Mouse (Mus musculus) kidney, adult 18-20 months (tissue): ENCODE measurements at regions not wholly inside any gene's neighbourhood (a gene's known extent, or its start where the extent isn't known, plus 50 kb on each side); places are given as distances from the start of the nearest gene placed in this dataset.

Experiments used
- DNase-seq: peaks from one replicate; pipeline ENCODE4 v3.0.0; 2021

DNA sequence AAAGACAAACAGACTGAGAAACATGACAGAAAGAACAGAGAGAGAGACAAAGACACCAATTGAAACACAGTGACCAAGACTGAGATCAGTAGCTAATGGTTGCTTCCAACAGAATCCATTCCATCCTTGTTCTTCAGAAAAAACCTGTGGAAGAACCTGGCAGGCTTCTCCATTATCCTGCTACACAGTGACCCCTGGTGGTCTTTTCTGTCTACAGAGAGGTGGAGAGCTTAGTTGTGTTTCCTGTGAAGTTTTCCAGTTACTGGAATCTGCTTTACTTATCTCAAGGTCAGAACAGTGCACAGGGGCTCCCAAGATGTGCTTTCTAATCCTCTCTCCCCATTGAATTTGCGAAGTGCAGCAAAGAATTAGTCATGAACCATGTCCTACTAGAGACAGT, 339.1 kb upstream of the Msl3l2 start:
- DNase-seq, result peak; percentile 11

DNA sequence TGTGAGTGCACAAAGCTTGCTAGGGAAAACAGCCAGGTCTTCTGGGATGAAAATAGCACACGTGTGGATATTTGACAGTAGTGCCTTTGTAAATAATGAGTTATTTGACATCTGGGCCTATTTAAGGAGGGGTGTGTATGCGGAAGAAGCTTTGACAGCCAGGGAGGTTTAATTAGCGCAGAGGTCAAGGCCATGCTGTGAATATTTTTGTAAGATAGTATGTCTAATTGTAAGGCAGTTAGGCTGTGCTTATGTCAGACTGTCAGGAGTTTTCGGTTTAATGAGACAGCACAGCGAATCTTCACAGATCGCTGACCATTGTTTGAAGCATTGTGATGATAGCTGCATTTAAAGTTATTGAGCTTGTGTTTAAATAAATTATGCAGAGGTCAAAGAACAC, 337.1 kb upstream of the Msl3l2 start:
- no peak for DNase-seq

DNA sequence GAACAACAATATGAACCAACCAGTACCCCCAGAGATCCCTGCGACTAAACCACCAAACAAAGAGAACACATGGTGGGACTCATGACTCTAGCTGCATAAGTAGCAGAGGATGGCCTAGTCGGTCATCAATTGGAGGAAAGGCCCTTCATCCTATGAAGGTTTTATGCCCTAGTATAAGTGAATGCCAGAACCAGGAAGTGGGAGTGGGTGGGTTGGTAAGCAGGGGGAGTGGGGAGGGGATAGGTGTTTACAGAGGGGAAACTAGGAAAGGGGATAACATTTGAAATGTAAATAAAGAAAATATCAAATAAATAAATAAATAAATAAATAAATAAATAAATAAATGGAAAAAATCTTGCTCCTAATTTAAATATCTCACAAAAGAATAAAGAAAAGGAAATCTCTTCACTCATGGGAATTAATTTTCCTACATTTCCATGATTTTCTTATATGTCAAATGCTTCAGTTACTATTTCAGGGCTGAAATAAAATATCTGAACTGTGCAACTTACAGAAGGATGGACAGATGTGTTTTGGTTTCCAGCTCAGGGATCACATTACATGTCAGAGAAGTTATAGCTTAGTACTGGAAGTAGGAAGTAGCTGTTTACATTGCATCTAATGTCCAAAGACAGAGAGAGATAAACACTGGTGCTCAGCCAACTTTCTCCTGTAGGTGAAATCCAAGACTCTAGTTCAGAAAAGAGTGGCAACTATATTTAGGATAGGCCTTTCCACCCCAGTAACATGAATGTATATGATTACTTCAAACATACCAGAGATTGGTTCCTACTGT, 323.8 kb upstream of the Msl3l2 start:
- no peak for DNase-seq

DNA sequence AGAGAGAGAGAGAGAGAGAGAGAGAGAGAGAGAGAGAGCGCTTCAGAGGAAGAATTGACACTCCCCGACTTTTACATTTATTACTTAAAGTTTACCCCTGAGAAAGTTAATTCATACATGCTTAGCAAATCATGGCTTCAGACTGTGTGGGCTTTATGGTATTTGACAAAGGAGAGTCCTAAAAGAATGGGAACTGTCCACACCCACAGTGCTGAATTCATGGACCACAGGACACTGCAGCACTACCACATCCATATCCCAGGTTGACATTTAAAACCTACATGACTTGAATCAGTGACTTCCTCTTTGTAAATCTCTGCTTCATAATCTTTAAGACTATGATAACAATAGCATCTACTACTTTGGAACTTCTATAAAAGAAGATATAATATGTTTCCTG, 292.8 kb upstream of the Msl3l2 start:
- no peak for DNase-seq

DNA sequence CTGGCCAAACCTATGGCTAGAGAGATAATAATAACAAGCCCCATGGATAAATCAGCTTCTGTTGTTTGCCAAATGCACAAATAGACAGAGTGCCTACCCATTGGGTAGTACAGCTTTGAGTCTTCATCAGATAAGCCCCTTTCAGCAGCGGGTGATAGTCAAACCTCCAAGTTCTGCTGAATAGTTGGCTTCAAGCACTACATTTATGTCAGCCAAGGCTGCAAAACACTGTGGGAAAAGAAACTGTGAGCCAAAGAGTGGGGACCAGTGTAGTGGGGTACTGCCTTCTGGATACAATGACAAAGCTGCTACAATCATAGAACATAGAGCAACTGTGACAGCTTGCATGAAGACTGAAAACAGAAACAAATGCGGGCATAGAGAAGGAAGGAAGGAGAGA, 255.4 kb upstream of the Msl3l2 start:
- DNase-seq, result no peak

DNA sequence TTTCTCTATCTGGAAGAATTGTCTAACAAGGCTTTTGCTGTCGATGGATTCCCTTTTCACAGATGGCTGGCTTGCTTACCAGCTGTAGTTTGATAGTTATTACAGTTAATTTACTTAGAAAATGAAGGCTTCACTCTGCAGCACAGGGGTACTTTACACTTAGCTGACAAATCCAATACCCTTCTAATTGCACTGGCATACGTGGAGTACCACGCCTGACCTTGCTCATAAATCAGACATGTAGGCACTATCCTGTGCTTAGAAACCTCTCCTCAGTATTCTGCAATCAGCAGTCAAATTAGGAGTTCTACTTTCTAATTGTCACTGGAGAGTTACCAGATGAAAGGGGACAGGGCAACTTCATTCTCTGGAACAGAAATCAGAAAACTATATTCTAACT, 214.1 kb upstream of the Msl3l2 start:
- no peak for DNase-seq

DNA sequence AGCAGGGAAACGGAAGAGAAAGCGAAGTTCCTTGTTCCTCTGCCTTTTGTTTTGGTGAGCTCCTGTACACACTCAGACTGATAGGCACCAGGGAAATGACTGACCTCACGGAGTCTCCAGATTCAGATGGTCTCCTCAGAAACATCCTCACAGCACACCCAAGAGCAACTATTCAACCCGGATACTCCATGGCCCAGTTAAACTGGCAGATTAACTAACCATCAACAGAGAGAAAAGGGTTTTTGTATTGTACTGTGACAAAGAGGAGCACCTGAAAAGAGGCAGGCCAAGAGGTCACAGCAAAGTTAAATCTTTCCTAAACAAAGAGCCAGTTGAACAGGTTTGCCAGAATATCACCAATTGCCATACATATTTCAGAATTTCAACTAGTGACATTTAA, 177.6 kb upstream of the Msl3l2 start:
- DNase-seq, result no peak

DNA sequence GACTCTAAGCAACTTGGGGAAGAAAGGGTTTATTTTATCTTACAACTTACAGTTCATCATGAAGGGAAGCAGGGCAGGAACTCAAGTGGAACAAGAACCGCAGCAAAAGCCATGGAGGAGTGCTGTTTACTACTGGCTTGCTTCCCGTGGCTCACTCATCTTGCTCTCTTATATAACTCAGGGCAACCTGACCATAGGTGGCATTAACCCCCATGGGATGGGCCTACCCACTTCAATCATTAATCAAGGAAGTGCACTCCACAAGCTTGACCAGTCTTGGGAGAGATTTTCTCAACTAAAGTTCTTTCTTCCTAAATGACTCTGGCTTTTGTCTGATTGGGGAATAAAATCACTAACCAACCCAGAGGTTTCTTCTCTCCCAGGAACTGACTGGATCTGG, 172.7 kb upstream of the Msl3l2 start:
- DNase-seq, result peak; percentile 4

DNA sequence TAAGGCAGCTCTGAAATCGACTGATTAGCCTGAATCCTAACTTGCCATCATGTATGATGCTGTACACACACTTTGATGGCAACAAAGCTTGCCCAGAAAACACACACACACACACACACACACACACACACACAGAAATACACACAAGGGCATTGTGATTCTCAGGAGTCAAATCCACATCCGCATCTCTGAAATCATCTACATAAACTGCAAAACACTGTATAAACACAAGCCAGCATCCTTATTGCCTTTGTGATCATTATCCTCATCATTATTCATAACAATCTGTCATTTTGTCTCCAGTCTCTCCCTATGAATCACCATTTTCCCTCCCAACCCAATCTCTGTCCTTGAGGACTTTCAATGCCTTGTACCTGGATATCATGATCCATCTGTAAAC, 171.3 kb upstream of the Msl3l2 start:
- no peak for DNase-seq

DNA sequence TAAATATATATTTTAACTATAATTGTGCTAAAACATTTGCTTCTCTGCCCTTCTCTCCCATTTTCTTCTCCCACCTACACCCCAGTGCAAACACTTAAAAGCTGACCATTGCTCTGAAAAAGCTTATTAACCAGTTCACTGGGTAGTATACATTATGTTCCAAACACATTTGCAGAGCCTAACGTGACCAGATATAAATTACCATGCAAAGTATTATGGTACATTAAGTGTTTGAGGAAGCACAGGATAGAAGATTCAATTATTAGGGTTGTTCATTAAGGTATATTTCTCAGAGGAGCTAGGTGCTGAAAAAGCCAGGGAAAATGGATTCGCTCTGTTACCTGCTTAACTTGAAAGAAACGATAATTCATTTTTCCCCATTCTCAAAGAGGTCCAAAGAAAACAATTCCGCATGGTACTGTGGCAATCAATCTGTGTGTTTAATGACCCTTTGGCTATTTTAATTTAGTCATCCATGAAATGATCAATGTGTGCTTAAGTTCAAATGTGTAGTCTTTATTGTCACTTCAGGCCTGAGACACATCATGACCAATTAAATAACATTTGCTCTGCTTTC, 144.0 kb upstream of the Msl3l2 start:
- no peak for DNase-seq
